Mouse (Mus musculus) midbrain, embryonic 11.5 days (tissue): ENCODE measurements around the gene Tuba1c. TPM values are rescaled to one million over a fixed set of nuclear protein-coding genes. Genes with fewer than 3 reads are reported as not detected.

Experiments used
- ATAC-seq: fragments of 200-750 bp; cut with Nextera tagmentation; 2 replicates; pipeline ENCODE4 v1.8.0; 2017; ENCODE audit warnings: moderate TSS enrichment, moderate library complexity; ENCODE audit not compliant: low FRiP score
- DNase-seq: peaks from one replicate; pipeline ENCODE4 v3.0.0; 2015; ENCODE audit warnings: low spot score; ENCODE audit errors: missing footprints
- H3K27ac ChIP-seq: fragments of 300-500 bp; sonication (generic); 2 replicates; pipeline ENCODE4 v1.5.1; 2014; ENCODE audit warnings: low read depth, low read length
- H3K27me3 ChIP-seq: fragments of 300-500 bp; sonication (generic); 2 replicates; pipeline ENCODE4 v1.6.1; 2014; ENCODE audit warnings: mild to moderate bottlenecking, low read length, moderate library complexity, mixed read lengths; ENCODE audit not compliant: control insufficient read depth, insufficient read depth
- H3K36me3 ChIP-seq: fragments of 300-500 bp; sonication (generic); 2 replicates; pipeline ENCODE4 v1.6.1; 2014; ENCODE audit warnings: mild to moderate bottlenecking, low read length, moderate library complexity, mixed read lengths; ENCODE audit not compliant: control insufficient read depth, insufficient read depth
- H3K4me1 ChIP-seq: fragments of 300-500 bp; sonication (generic); 2 replicates; pipeline ENCODE4 v1.6.1; 2014; ENCODE audit warnings: low read length; ENCODE audit not compliant: control insufficient read depth, insufficient read depth
- H3K4me2 ChIP-seq: fragments of 300-500 bp; sonication (generic); 2 replicates; pipeline ENCODE4 v1.6.1; 2014; ENCODE audit warnings: mild to moderate bottlenecking, moderate library complexity
- H3K4me3 ChIP-seq: fragments of 300-500 bp; sonication (generic); 2 replicates; pipeline ENCODE4 v1.5.1; 2014; ENCODE audit warnings: low read depth, low read length
- H3K9ac ChIP-seq: fragments of 300-500 bp; sonication (generic); 2 replicates; pipeline ENCODE4 v1.6.1; 2014; ENCODE audit warnings: low read length
- H3K9me3 ChIP-seq: fragments of 300-500 bp; sonication (generic); 2 replicates; pipeline ENCODE4 v1.6.1; 2016; ENCODE audit warnings: low read length; ENCODE audit not compliant: control insufficient read depth
- WGBS: fragments of 180-500 bp; shearing (Covaris S2); extraction: QIAGEN DNeasy Blood & Tissue Kit; methylation state at CpG from one replicate; pipeline ENCODE4 v1.1.7; 2014; 5-methylcytosine and 5-hydroxymethylcytosine counted together
- polyA plus RNA-seq: library from polyadenylated mRNA; unstranded; fragments of >200 nt; fragmentation: Nextera tagmentation; extraction: Ambion mirVana; gene quantifications from 2 replicates; pipeline ENCODE4 v1.2.1, GENCODE M21; 2014

Tuba1c gene
- polyA plus RNA-seq: 102 and 106 TPM in 2 replicates

DNA sequence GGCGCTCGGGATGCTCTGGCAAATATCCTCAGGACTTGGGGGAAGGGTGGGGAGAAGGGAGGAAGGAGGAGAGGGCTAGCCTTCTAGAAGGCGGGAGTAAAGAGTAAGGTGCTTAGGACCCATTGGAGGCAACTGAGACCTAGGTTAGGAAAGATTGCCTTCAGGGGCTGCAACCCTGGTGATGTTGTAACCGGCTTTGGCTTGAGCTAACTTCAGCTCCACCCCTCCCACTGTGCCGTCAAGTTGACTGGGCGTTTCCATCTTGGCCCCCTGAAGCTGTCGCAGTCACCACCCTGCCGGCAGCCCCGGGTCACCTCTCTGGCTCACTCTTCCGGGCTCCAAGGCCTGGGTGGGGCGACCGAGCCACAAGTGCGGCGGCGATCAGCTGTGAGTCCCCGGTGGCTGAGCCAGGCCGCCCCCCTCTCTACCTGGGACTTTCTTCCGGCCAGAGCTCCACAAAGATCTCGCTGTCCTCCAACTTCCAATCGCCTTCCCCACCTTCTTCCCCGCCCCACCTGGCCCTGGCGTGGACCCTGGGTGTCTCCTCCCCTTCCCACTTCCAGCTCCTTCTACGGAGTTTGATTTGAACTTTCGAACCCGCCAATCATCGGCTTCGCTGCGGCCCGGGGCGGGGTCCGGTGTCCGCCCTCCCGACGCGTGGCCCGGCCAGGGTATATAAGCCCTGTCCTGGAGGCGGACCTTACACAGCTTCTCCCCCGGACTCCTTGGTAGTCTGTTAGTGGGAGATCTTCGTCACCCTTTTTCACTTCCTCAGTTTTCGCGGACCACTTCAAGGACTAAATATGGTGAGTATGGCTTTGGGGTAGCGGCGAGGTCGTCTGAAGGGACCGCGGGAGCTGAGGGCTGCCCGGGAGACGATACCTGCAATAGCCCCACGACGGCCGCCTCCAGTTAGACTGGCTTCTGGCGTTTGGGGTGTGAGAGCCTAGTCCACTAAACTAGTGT lies at the start of gene Tuba1c:
Gene Tuba1c, plus strand, starts transcription at position 273 of the 966 bp plus-strand sequence.
- H3K27ac ChIP-seq: 0 out of 2 replicates have a peak within 1 kb of the TSS, but pooled peaks have one; percentile 17
- ATAC-seq: peak; percentile 91
- H3K4me1 ChIP-seq: peaks cover 11% of the 10 kb centered on the region
- peak within 1 kb of the TSS; percentile 52 for H3K4me3 ChIP-seq
- no peaks in the 10 kb centered on the region for H3K9me3 ChIP-seq
- peak; percentile 97 for DNase-seq
- no peaks in the 10 kb centered on the region for H3K36me3 ChIP-seq
- under 1% methylated on average over 52 of the region's 52 CpGs for WGBS
- peak within 1 kb of the TSS; percentile 72 for H3K9ac ChIP-seq
- peak within 1 kb of the TSS; percentile 77 for H3K4me2 ChIP-seq
- peaks cover 5% of the 10 kb centered on the region for H3K27me3 ChIP-seq

DNA sequence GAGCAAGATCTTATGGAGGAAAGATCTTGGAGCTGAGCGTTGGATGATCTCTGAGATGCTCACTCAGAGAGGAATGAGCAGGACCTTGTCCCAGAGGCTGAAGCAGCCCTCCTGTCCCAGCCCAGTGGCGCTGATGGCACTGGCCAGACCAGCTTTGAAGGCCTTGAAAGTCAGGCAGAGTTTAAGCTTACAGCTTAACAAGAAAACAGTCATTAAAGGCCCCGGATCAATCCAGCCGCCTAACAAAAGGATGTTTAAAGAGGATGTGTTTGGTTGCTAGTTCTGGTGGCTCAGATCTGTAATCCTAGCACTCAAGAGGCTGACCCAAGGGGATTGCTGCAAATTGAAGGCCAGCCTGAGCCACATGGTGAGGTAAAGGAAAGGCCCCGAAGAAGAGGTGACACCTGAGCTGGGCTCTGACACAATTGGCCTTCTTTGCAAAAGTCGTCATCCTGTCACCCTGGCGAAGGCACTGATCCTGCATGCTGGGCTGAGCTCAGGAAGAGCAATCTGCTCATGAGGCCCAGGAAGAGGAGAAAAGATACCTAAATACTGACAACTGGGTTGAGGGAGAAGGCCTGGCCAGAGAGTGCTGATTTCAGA lies 49.6 kb upstream of the Tuba1c start:
- no peaks in the 10 kb centered on the region for H3K36me3 ChIP-seq
- H3K4me1 ChIP-seq: peaks cover 49% of the 10 kb centered on the region
- no peak overlapping the region for H3K4me3 ChIP-seq
- no peak overlapping the region for H3K4me2 ChIP-seq
- ATAC-seq: no peak
- H3K27ac ChIP-seq: peak overlapping the region; percentile 30; the same call in 1 of the 2 replicates
- 21% methylated on average over 7 of the region's 7 CpGs for WGBS
- no peaks in the 10 kb centered on the region for H3K27me3 ChIP-seq
- peak; percentile 91 for DNase-seq
- no peaks in the 10 kb centered on the region for H3K9me3 ChIP-seq
- peak overlapping the region; percentile 9; the same call in 1 of the 2 replicates for H3K9ac ChIP-seq

DNA sequence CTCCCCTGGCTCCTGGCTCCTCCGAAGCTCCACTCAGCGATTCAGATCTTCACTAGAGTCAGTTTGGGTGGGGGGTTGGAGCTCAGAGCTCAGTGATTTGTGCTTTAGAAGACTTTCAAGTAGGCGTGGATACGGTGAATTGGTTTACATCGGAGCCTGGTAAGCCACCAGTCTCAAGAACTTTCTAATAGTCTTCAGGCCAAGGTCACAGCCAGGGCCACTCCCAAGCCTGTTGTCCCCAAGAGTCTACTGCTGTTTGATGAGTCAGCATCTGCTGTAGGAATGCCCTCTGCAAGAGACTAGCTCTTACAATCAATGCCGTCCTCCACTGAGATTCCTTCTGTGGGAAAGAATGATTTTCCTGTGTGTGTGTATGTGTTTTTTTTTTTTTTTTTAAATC lies 47.6 kb upstream of the Tuba1c start:
- no peak overlapping the region for H3K9ac ChIP-seq
- H3K4me3 ChIP-seq: no peak overlapping the region
- no peaks in the 10 kb centered on the region for H3K9me3 ChIP-seq
- no peak overlapping the region for H3K27ac ChIP-seq
- no peaks in the 10 kb centered on the region for H3K36me3 ChIP-seq
- H3K27me3 ChIP-seq: no peaks in the 10 kb centered on the region
- WGBS: 65% methylated on average over 6 of the region's 6 CpGs
- ATAC-seq: no peak
- H3K4me1 ChIP-seq: peaks cover 60% of the 10 kb centered on the region
- H3K4me2 ChIP-seq: no peak overlapping the region
- DNase-seq: no peak

DNA sequence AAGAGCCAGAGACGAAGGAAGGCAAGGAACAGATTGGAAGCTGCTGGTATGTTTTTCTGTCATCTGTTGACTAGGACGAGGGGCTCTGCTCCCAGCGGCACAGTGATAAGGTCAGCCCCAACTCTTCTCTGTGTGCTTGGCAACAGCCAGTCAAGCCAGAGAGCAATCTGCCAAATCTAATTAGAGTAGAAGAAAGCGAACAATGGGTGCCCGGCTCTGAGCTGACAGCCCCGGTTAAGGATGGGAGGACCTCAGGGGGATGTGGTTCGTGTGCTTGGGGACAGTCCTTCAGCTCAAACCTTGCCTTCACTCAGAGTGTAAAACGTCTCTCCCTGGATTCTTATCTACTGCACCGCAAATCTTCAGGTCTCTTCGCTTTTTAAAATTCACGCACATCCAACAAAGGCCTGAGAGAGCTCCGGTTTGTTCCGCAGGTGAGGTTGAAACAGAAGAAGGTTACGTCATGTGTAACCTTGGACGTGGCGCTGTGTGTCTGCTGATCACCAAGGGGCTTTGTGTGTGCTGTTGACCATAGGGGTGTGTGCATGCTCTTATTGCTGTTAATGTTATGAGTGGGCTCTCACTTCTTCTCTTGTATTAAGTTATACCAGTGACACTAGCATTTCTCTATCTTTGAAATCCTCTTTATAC lies 46.1 kb upstream of the Tuba1c start:
- Histone ChIP-seq H3K4me1 (peaks cover 60% of the 10 kb centered on the region), H3K4me2 (peak overlapping the region; percentile 76), H3K4me3 (peak overlapping the region; percentile 48), H3K9ac (peak overlapping the region; percentile 89), H3K36me3 (no peaks in the 10 kb centered on the region), H3K27ac (peak overlapping the region; percentile 98), H3K9me3 (no peaks in the 10 kb centered on the region), H3K27me3 (no peaks in the 10 kb centered on the region)
- DNase-seq (peak; percentile 94), ATAC-seq (peak; percentile 75)
- 16% methylated on average over 16 of the region's 16 CpGs for WGBS

DNA sequence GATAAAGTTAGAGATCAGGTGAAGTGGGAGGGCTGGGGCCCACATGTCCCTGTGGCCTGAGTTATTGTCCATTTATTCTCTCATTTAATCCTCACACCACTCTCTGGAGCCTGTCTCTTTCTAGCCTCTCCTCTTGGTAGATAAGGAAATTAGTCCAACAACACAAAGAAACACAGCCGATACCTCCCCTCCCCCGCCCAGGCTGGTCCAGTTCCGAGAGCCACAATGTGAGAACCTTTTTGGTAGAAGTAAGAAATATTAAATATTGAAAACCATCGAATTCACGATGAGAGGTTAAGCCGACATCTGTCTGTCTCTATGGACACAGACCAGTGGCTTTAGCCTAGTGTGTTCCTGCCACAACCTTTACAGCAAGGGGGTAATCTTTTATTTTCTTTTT lies 45.0 kb upstream of the Tuba1c start:
- H3K36me3 ChIP-seq: no peaks in the 10 kb centered on the region; the same call in 1 of the 2 replicates
- peaks cover 67% of the 10 kb centered on the region for H3K4me1 ChIP-seq
- WGBS: 13% methylated on average over 6 of the region's 6 CpGs
- H3K27ac ChIP-seq: peak overlapping the region; percentile 98
- DNase-seq (peak; percentile 93), ATAC-seq (no peak)
- H3K27me3 ChIP-seq: no peaks in the 10 kb centered on the region
- H3K4me3 ChIP-seq: peak overlapping the region; percentile 48
- H3K4me2 ChIP-seq: peak overlapping the region; percentile 76
- no peaks in the 10 kb centered on the region for H3K9me3 ChIP-seq
- peak overlapping the region; percentile 89 for H3K9ac ChIP-seq

DNA sequence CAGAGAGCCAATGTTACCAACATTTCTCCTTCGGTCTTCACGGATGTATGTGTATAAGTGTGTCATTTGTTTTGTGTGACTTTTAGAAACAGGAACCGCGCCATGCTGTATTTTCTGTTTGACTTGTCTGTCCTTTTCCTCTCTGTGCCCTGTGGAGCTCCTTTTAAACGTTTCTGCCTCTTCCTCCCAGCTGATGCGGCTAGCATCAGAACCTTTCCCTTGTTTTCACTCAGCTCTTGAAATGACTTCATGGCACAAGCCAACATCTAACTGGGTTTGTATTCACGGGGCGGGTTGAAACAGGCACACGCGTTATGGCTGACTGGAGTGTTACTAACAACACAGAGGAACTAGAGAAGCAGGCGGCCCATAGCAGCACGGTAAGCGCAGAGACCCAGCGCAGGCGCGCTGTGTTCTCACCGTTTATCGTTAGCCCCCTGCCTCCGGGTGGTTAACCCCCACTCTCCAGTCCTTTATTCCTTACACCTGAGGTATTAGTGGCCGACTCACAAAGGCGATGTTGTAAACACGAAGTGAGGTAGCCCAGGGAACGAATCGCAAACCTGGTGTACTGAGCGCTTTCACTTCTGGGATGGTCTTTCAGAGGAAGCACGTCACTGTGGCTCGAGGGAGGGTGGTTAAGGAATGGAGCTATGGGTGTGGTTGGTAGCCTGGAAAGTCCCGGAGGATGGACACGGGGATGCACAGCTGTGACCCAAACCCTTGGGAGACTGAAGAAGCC lies 44.3 kb upstream of the Tuba1c start:
- Histone ChIP-seq H3K27ac (peak overlapping the region; percentile 98), H3K9me3 (no peaks in the 10 kb centered on the region), H3K4me3 (peak overlapping the region; percentile 48), H3K27me3 (no peaks in the 10 kb centered on the region), H3K9ac (peak overlapping the region; percentile 89), H3K4me1 (peaks cover 67% of the 10 kb centered on the region), H3K36me3 (no peaks in the 10 kb centered on the region; the same call in 1 of the 2 replicates), H3K4me2 (peak overlapping the region; percentile 76)
- DNase-seq (peak; percentile 98), ATAC-seq (peak; percentile 43)
- WGBS: 2% methylated on average over 29 of the region's 29 CpGs

DNA sequence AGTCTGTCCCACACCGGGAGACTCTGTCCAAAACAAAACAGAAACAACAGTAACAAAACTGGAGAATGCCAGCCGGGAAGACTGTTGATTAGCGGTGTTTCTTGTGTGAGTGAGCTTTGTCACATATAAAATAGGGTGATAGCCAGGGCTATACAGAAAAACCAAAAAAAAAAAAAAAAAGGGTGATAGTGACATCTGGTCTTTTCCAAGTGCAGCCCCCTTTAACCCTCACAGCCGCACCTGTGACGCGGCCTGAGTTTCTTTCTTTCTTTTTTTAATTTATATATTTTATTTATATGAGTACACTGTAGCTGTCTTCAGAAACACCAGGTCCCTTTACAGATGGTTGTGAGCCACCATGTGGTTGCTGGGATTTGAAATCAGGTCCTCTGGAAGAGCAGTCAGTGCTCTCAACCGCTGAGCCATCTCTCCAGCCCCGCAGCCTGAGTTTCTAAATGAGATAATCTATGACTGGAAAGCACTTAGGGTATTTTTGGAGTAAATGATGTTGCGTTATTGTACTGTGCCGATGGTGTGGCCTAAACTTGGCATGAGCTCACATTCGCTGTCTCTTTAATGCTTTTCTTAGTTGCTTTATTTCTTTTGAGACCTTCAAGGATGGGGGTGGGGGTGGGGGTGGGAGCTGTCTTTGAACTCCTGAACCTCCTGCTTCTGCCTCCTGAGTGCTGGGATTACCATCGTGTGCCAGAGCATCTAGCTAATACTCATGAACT lies 43.5 kb upstream of the Tuba1c start:
- ATAC-seq (no peak), DNase-seq (peak; percentile 91)
- H3K36me3 ChIP-seq: no peaks in the 10 kb centered on the region; the same call in 1 of the 2 replicates
- peak overlapping the region; percentile 76 for H3K4me2 ChIP-seq
- H3K27ac ChIP-seq: peak overlapping the region; percentile 98
- H3K27me3 ChIP-seq: no peaks in the 10 kb centered on the region
- peak overlapping the region; percentile 89 for H3K9ac ChIP-seq
- H3K4me3 ChIP-seq: peak overlapping the region; percentile 48
- H3K9me3 ChIP-seq: no peaks in the 10 kb centered on the region
- 16% methylated on average over 12 of the region's 12 CpGs for WGBS
- H3K4me1 ChIP-seq: peaks cover 75% of the 10 kb centered on the region
